Mouse (Mus musculus) ES-E14 (cell line): ENCODE results near the gene Prickle3. TPM values are rescaled to one million over a fixed set of nuclear protein-coding genes. Genes with fewer than 3 reads are reported as not detected.

ENCODE experiments used
- DNase-seq: peaks from one replicate; pipeline ENCODE4 v3.0.0-alpha.2; 2013; ENCODE audit warnings: low read depth, low spot score
- H3K27ac ChIP-seq: 2 replicates; pipeline ENCODE4 v1.5.1; 2012; ENCODE audit warnings: low read depth, mild to moderate bottlenecking, low read length, moderate library complexity, mixed read lengths; ENCODE audit not compliant: poor library complexity, insufficient read depth, severe bottlenecking
- H3K36me3 ChIP-seq: 2 replicates; pipeline ENCODE4 v1.6.1; 2012; ENCODE audit warnings: mild to moderate bottlenecking, low read length, moderate library complexity, mixed read lengths; ENCODE audit not compliant: control insufficient read depth, poor library complexity, insufficient read depth, severe bottlenecking
- H3K4me1 ChIP-seq, 2 experiments: fragments of 150-350 bp in 1 of 2; sonication (generic) in 1 of 2; 2 replicates each; pipeline ENCODE4 v1.6.1; 2012; ENCODE audit warnings: low read length in 2 of 2, mild to moderate bottlenecking in 1 of 2, mixed read lengths in 1 of 2; ENCODE audit not compliant: control insufficient read depth in 2 of 2, insufficient read depth in 2 of 2, poor library complexity in 1 of 2
- H3K4me3 ChIP-seq, 2 experiments: fragments of 150-350 bp in 1 of 2; sonication (generic) in 1 of 2; 2 replicates each; pipeline ENCODE4 v1.5.1; 2012; ENCODE audit warnings: low read length in 2 of 2, low read depth in 1 of 2, mild to moderate bottlenecking in 1 of 2, mixed read lengths in 1 of 2; ENCODE audit not compliant: insufficient read depth in 1 of 2, poor library complexity in 1 of 2, severe bottlenecking in 1 of 2
- H3K9ac ChIP-seq: 2 replicates; pipeline ENCODE4 v1.6.1; 2012; ENCODE audit warnings: low read depth, mild to moderate bottlenecking, low read length, mixed read lengths; ENCODE audit not compliant: poor library complexity, insufficient read depth, severe bottlenecking
- H3K9me3 ChIP-seq: fragments of 150-350 bp; sonication (generic); 2 replicates; pipeline ENCODE4 v1.6.1; 2012; ENCODE audit warnings: low read depth, mild to moderate bottlenecking, low read length; ENCODE audit not compliant: control insufficient read depth, insufficient read depth
- CHD2 ChIP-seq: IDR thresholded peaks from 2 replicates; pipeline ENCODE4 v1.6.1; 2014; ENCODE audit warnings: mild to moderate bottlenecking, low read depth, low read length, inconsistent platforms
- HCFC1 ChIP-seq: IDR thresholded peaks from 2 replicates; pipeline ENCODE4 v1.6.1; 2012; ENCODE audit warnings: low read length, inconsistent platforms, borderline replicate concordance; ENCODE audit not compliant: insufficient read depth
- MAFK ChIP-seq: IDR thresholded peaks from 2 replicates; pipeline ENCODE4 v1.6.1; 2014; ENCODE audit warnings: mild to moderate bottlenecking, low read depth, low read length, inconsistent platforms; ENCODE audit not compliant: insufficient read depth
- ZC3H11A ChIP-seq: IDR thresholded peaks from 2 replicates; pipeline ENCODE4 v1.6.1; 2012; ENCODE audit warnings: low read depth, mild to moderate bottlenecking, inconsistent platforms, low read length, borderline replicate concordance
- ZNF384 ChIP-seq: IDR thresholded peaks from 2 replicates; pipeline ENCODE4 v1.6.1; 2012; ENCODE audit warnings: low read depth, low read length, inconsistent platforms
- in situ Hi-C, 2 experiments: fragments of 600-800 bp; cut with MboI; formaldehyde crosslinking; loops; one replicate each; pipeline ENCODE4 v1.15.1; 2025; ENCODE audit warnings: low sequenced_read_pairs in 2 of 2, inconsistent platforms in 1 of 2; ENCODE audit not compliant: unreplicated experiment in 2 of 2
- total RNA-seq: library from RNA; depleted of rRNA; stranded (reverse); fragments of 300-350 nt; gene quantifications from 2 replicates; pipeline ENCODE4 v1.2.3, GENCODE M21; 2012

Gene Prickle3
- total RNA-seq, 1 experiment = 1.5 TPM

DNA sequence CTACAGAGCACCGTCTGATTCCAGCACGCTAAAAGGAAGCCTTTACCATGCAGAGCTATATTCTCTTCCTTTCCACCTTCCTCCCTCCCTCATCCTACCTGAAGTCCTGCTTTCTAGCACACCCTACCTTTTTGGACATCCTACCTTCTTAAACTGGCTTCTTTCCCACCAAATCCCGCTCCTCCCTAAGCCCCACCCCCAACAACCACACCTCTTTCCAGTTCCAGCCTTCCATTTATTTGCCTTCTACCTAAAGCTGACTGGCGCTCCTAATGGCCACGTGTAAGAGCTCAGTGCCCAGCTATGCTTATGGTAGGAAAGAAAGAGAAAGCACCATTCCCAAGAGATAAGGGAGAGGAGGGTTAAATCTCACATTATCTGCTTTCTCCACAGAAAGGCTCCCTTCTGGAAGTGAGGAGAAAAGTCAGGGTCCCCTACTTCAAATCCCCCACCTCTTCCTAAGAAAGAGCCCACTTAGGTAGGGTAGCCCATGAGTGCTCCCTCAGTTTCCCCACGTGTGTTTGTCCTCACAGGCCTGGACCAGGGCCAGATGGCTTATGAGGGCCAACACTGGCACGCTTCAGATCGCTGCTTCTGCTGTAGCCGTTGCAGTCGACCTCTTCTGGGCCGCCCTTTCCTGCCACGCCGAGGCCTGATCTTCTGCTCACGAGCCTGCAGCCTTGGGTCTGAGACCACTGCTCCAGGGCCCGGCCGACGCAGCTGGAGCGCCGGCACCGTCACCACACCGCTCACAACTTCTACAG, 8.9 kb downstream of the Prickle3 start:
- Histone ChIP-seq H3K4me1 (peaks cover 0 to 14% of the 10 kb centered on the region in 2 experiments; a peak in 1 of 4 replicates), H3K27ac (no peak overlapping the region), H3K4me3 (no peak overlapping the region), H3K9me3 (no peaks in the 10 kb centered on the region), H3K9ac (peak overlapping the region; percentile 38; the same call in 1 of the 2 replicates), H3K36me3 (peaks cover 16% of the 10 kb centered on the region)
- in situ Hi-C loops = no loop called here
- TF ChIP-seq ZNF384 (no peak), HCFC1 (no peak), CHD2 (no peak), MAFK (no peak), ZC3H11A (no peak)
- no peak for DNase-seq

DNA sequence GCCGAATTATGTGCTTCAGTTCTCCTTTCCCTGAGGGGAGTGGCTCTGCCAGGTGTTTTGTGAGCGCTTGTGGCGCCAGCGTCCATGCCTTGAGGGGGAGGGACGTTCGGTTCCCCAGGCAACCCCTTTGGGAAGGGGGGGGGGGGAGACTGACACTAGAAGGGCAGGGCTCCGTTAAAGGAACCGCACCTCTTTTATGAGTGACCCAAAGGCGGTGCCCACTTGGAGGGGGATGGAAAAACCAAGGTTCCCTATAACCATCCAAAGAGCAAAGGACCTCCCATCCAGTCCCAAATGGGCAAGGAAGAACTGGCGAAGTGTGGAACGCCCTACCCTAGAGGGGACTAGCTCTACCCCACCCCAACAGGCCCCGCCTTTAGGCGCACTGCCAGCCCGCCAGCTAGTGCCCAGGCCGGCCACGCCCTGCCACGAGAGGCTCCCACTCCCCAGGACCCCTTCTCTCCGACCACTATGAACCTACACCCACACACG, 13.4 kb downstream of the Prickle3 start:
- no peak for DNase-seq
- H3K36me3 ChIP-seq = peaks cover 16% of the 10 kb centered on the region

DNA sequence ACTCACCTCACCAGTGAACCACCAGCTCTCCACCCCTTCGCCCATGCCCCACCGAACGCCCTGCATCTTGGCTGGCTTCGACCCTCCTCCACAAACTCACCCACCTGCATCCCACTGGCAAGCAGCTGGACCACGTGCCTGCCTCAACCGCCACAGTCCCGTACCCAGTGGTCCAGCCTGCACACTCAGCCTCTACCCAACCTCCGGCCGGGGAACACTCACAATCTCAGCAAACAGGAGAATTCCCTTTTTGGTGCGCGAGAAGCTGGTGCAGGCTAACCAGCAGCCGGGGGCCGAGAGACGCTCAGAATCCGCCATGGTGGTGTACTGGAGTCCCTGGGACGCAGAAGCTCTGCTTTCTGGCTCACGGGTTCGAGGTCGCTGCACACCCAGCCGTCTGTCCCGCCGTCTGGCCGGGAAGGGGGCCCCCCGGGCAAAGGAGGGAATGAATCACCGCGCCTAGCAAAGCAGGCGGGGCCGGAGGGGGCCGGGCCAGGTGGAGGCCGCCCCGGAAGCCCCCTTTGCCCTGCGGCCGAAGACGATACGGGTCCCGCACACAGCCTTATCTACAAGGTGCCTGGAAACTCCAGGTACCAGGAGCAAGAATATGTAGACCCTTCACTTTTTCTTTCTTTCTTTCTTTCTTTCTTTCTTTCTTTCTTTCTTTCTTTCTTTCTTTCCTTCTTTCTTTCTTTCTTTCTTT, 14.0 kb downstream of the Prickle3 start, which contains the start of gene Plp2:
Gene Plp2 (minus strand): TSS at position 470 of the 703 bp plus-strand sequence.
- DNase-seq = no peak
- in situ Hi-C loops = no loop called here
- H3K27ac ChIP-seq = peak within 1 kb of the TSS; percentile 83

More for the DNA sequence above, 13.4 kb downstream of the Prickle3 start:
- no peak for TF ChIP-seq HCFC1
- no peak for TF ChIP-seq MAFK
- no peak for TF ChIP-seq CHD2
- no peak for TF ChIP-seq ZC3H11A
- no peak for TF ChIP-seq ZNF384
- in situ Hi-C loops = no loop called here
- Histone ChIP-seq H3K9ac (peak overlapping the region; percentile 87), H3K27ac (peak overlapping the region; percentile 83), H3K9me3 (no peaks in the 10 kb centered on the region), H3K4me1 (peaks cover 0 to 14% of the 10 kb centered on the region in 2 experiments; a peak in 1 of 4 replicates), H3K4me3 (peak overlapping the region; percentile 85 to 90)

DNA sequence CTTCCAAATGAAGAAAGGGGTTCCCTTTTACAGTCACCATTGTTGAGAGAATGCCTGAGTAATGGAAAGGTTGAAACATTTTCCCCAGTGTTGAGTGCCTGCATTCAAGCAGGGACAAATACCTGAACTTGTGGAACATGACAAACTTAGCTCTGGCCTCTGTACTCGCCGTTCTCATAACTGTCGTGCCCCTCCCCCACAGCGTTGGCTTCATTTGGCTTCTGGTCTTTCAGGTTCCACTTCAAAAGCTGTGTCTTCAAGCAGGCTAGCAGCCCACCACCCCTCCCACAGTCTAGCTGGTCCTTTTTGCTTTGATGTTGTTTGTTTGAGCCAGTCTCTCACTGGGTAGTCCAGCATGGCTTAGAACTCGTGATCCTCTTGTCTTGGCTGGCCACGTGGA, 15.7 kb downstream of the Prickle3 start:
- Histone ChIP-seq H3K4me3 (no peak overlapping the region; a peak in 1 of 4 replicates), H3K27ac (no peak overlapping the region), H3K9ac (no peak overlapping the region), H3K9me3 (no peaks in the 10 kb centered on the region), H3K4me1 (peaks cover 0 to 3% of the 10 kb centered on the region in 2 experiments; a peak in 1 of 4 replicates), H3K36me3 (peaks cover 10% of the 10 kb centered on the region)
- no peak for DNase-seq
- TF ChIP-seq CHD2 (no peak), ZC3H11A (no peak), MAFK (no peak), ZNF384 (no peak), HCFC1 (no peak)
- in situ Hi-C loops = no loop called here

More for the DNA sequence above, 14.0 kb downstream of the Prickle3 start, which contains the start of gene Plp2:
- peak within 1 kb of the TSS; percentile 85 to 90 for H3K4me3 ChIP-seq
- peaks cover 16% of the 10 kb centered on the region for H3K36me3 ChIP-seq
- H3K9ac ChIP-seq = peak within 1 kb of the TSS; percentile 87
- no peak for TF ChIP-seq ZNF384
- no peak for TF ChIP-seq CHD2
- no peak for TF ChIP-seq HCFC1
- no peak for TF ChIP-seq MAFK
- no peak for TF ChIP-seq ZC3H11A
- H3K4me1 ChIP-seq = peaks cover 0 to 13% of the 10 kb centered on the region in 2 experiments; a peak in 1 of 4 replicates
- H3K9me3 ChIP-seq = no peaks in the 10 kb centered on the region
